Mouse (Mus musculus) midbrain, postnatal 0 days (tissue): ENCODE data around the gene Klhl36. TPM values are rescaled to one million over a fixed set of nuclear protein-coding genes. Genes with fewer than 3 reads are reported as not detected.

Experiments used
- ATAC-seq: fragments of 200-750 bp; cut with Nextera tagmentation; 2 replicates; pipeline ENCODE4 v1.8.0; 2017; ENCODE audit warnings: moderate number of reproducible peaks, mild to moderate bottlenecking, moderate TSS enrichment, moderate library complexity; ENCODE audit not compliant: low FRiP score
- DNase-seq: peaks from one replicate; pipeline ENCODE4 v3.0.0-alpha.2; 2015; ENCODE audit warnings: low spot score
- H3K27ac ChIP-seq: fragments of 300-500 bp; sonication (generic); 2 replicates; pipeline ENCODE4 v1.5.1; 2014; ENCODE audit warnings: low read depth, mild to moderate bottlenecking, low read length, mixed read lengths
- H3K27me3 ChIP-seq: fragments of 300-500 bp; sonication (generic); 2 replicates; pipeline ENCODE4 v1.6.1; 2014; ENCODE audit warnings: low read length, control low read depth, mixed read lengths; ENCODE audit not compliant: insufficient read depth
- H3K36me3 ChIP-seq: fragments of 300-500 bp; sonication (generic); 2 replicates; pipeline ENCODE4 v1.6.1; 2014; ENCODE audit warnings: low read length, control low read depth, mixed read lengths; ENCODE audit not compliant: insufficient read depth
- H3K4me1 ChIP-seq: fragments of 300-500 bp; sonication (generic); 2 replicates; pipeline ENCODE4 v1.6.1; 2014; ENCODE audit warnings: mild to moderate bottlenecking, control low read depth, antibody characterized with exemption, low read length, mixed read lengths; ENCODE audit not compliant: insufficient read depth
- H3K4me2 ChIP-seq: fragments of 300-500 bp; sonication (generic); 2 replicates; pipeline ENCODE4 v1.6.1; 2014; ENCODE audit warnings: low read depth, mild to moderate bottlenecking, low read length, mixed read lengths; ENCODE audit not compliant: poor library complexity, severe bottlenecking
- H3K4me3 ChIP-seq: fragments of 300-500 bp; sonication (generic); 2 replicates; pipeline ENCODE4 v1.5.1; 2014; ENCODE audit warnings: low read depth, mild to moderate bottlenecking, low read length, moderate library complexity
- H3K9ac ChIP-seq: fragments of 300-500 bp; sonication (generic); replicated peaks from 2 replicates; pipeline ENCODE4 v1.6.1; 2014; ENCODE audit warnings: mild to moderate bottlenecking, low read length, moderate library complexity, mixed read lengths; ENCODE audit not compliant: poor library complexity, severe bottlenecking
- H3K9me3 ChIP-seq: fragments of 300-500 bp; sonication (generic); 2 replicates; pipeline ENCODE4 v1.6.1; 2016; ENCODE audit warnings: low read length, control low read depth
- CTCF ChIP-seq: IDR thresholded peaks from 2 replicates; pipeline ENCODE4 v1.5.1; 2016; ENCODE audit warnings: antibody characterized with exemption, mild to moderate bottlenecking
- WGBS: fragments of 180-500 bp; shearing (Covaris S2); extraction: QIAGEN DNeasy Blood & Tissue Kit; methylation state at CpG from one replicate; pipeline ENCODE4 v1.1.7; 2014; 5-methylcytosine and 5-hydroxymethylcytosine counted together
- polyA plus RNA-seq: library from polyadenylated mRNA; unstranded; fragments of >200 nt; fragmentation: Nextera tagmentation; extraction: Ambion mirVana; gene quantifications from 2 replicates; pipeline ENCODE4 v1.2.1, GENCODE M21; 2015
- total RNA-seq: library from RNA; depleted of rRNA; stranded (reverse); fragments of >200 nt; gene quantifications from 2 replicates; pipeline ENCODE4 v1.2.3, GENCODE M21; 2014

Klhl36 gene
- total and polyA plus RNA-seq, 2 experiments from 2014 or later, result 19.5 to 31.0 TPM

GRCm38 (mm10) chr8:119854035-119854434 is 8.0 kb upstream of the Klhl36 start:
- ATAC-seq (no peak), DNase-seq (peak; percentile 6)
- H3K4me1 ChIP-seq, result no peaks in the 10 kb centered on the region
- TF ChIP-seq CTCF, result no peak
- H3K9me3 ChIP-seq, result no peaks in the 10 kb centered on the region
- no peak overlapping the region for H3K4me2 ChIP-seq
- H3K27me3 ChIP-seq, result no peaks in the 10 kb centered on the region
- H3K36me3 ChIP-seq, result no peaks in the 10 kb centered on the region
- 25% methylated on average over 5 of the region's 5 CpGs for WGBS
- H3K27ac ChIP-seq, result no peak overlapping the region
- H3K4me3 ChIP-seq, result no peak overlapping the region
- H3K9ac ChIP-seq, result no peak overlapping the region

DNA sequence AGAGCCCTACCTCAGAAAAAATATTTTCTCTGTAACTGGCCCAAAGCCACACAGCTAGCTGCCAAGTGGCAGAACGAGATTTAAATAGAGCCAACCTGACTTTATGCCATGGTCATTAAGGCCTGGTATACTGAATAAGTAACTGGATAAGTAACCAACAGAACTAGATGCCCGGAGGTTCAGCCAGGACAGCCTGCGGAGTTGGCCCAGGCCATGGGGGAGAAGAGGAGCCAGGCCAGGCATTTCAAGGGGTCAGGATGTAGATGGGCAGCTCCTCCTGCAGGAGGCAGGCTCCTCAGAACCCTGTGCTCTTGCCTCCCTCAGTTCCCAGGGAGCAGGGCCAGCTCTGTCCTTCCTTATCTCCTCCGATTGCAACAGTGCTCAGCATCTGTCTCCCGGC is 6.4 kb upstream of the Klhl36 start:
- TF ChIP-seq CTCF, result peak; percentile 17; the same call in 1 of the 2 replicates
- H3K9ac ChIP-seq, result no peak overlapping the region
- H3K4me2 ChIP-seq, result no peak overlapping the region
- WGBS, result 79% methylated on average over 5 of the region's 5 CpGs
- H3K27ac ChIP-seq, result no peak overlapping the region
- no peaks in the 10 kb centered on the region for H3K4me1 ChIP-seq
- no peaks in the 10 kb centered on the region for H3K9me3 ChIP-seq
- H3K4me3 ChIP-seq, result no peak overlapping the region
- no peak for ATAC-seq
- H3K27me3 ChIP-seq, result no peaks in the 10 kb centered on the region
- DNase-seq, result no peak
- H3K36me3 ChIP-seq, result no peaks in the 10 kb centered on the region

DNA sequence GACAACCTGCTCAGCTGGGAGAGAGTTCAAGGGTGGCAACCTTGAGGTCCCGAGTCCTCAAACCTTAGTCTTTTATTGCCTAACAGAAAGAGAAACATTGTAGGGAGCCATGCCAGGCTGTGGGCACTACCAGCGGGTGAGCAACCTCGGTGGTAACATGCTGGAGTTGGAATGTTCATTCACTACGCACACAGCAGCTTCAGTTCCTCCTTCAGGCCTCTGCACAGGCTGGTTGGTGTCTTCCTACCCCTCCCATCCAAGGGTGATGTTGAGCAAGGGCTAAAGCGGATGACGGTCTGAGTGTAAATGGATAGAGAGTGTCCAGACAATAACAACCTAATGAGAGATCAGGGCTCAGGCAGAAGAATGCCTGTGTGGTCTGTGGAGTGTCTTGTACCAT is 4.3 kb upstream of the Klhl36 start:
- Histone ChIP-seq H3K9me3 (no peaks in the 10 kb centered on the region), H3K4me3 (no peak overlapping the region), H3K4me2 (no peak overlapping the region), H3K27me3 (no peaks in the 10 kb centered on the region), H3K36me3 (no peaks in the 10 kb centered on the region), H3K27ac (no peak overlapping the region), H3K9ac (no peak overlapping the region), H3K4me1 (no peaks in the 10 kb centered on the region)
- no peak for TF ChIP-seq CTCF
- WGBS, result 68% methylated on average over 6 of the region's 6 CpGs
- ATAC-seq (no peak), DNase-seq (no peak)

DNA sequence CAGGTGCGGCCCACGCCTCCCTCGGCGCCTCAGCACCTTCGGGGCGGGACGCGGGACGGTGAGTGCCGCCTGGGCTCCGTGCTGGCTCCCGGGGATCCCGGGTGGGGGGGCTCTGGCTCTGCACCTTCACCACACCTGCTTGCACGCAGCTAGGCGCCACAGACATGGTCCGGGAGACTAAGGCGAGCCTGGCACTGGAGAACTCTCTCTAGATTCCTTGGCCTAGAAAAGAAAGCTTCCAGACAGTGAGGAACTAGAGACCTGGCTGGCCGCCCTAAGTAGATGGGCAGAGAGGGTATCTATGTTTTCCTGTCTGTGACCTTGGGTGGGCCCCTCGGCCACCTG is 296 bp downstream of the Klhl36 start:
- DNase-seq (peak; percentile 12), ATAC-seq (peak; percentile 57)
- no peaks in the 10 kb centered on the region for H3K9me3 ChIP-seq
- H3K27ac ChIP-seq, result peak overlapping the region; percentile 72
- peak overlapping the region; percentile 86 for H3K4me2 ChIP-seq
- WGBS, result 1% methylated on average over 17 of the region's 19 CpGs
- H3K36me3 ChIP-seq, result 0 out of 2 replicates have a peak, but pooled peaks cover 4% of the 10 kb centered on the region
- no peaks in the 10 kb centered on the region for H3K27me3 ChIP-seq
- no peak for TF ChIP-seq CTCF
- H3K4me1 ChIP-seq, result peaks cover 4% of the 10 kb centered on the region; the same call in 1 of the 2 replicates
- peak overlapping the region; percentile 87 for H3K9ac ChIP-seq
- H3K4me3 ChIP-seq, result peak overlapping the region; percentile 89

GRCm38 (mm10) chr8:119862749-119863148 is 683 bp downstream of the Klhl36 start:
- peak; percentile 31; the same call in 1 of the 2 replicates for ATAC-seq
- no peak for TF ChIP-seq CTCF
- H3K9ac ChIP-seq, result peak overlapping the region; percentile 87
- H3K27me3 ChIP-seq, result no peaks in the 10 kb centered on the region
- 4% methylated on average over 6 of the region's 6 CpGs for WGBS
- peak; percentile 9 for DNase-seq
- peak overlapping the region; percentile 72; the same call in 1 of the 2 replicates for H3K27ac ChIP-seq
- peaks cover 4% of the 10 kb centered on the region; the same call in 1 of the 2 replicates for H3K4me1 ChIP-seq
- 0 out of 2 replicates have a peak, but pooled peaks cover 4% of the 10 kb centered on the region for H3K36me3 ChIP-seq
- H3K9me3 ChIP-seq, result no peaks in the 10 kb centered on the region
- peak overlapping the region; percentile 89 for H3K4me3 ChIP-seq
- H3K4me2 ChIP-seq, result peak overlapping the region; percentile 86

DNA sequence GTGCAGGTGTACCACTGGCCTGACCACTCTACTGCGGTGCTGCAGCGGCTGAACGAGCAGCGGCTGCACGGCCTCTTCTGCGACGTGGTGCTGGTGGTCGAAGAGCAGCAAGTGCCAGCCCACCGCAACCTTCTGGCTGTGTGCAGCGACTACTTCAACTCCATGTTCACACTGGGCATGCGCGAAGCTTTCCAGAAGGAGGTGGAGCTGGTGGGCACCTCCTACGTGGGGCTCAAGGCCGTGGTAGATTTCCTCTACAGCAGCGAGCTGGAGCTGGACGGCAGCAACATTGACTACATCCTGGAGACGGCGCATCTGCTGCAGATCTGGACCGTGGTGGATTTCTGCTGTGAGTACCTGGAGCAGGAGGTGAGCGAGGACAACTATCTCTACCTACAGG is 7.5 kb downstream of the Klhl36 start:
- Histone ChIP-seq H3K27ac (no peak overlapping the region), H3K9me3 (no peaks in the 10 kb centered on the region), H3K9ac (no peak overlapping the region), H3K4me2 (no peak overlapping the region), H3K27me3 (no peaks in the 10 kb centered on the region), H3K4me3 (no peak overlapping the region), H3K4me1 (no peaks in the 10 kb centered on the region), H3K36me3 (peaks cover 35% of the 10 kb centered on the region)
- DNase-seq, result no peak
- no peak for TF ChIP-seq CTCF
- WGBS, result 86% methylated on average over 20 of the region's 20 CpGs
- no peak for ATAC-seq
